In genomic region chr16:78635257-78635656, GRCm38 (mm10) we compare ENCODE assay signal across 8 mouse cellular contexts. TPM values are rescaled to one million over a fixed set of nuclear protein-coding genes. Genes with fewer than 3 reads are reported as not detected.
DNase-seq lines count a peak whose midpoint lies in the region; ATAC-seq lines count a peak whose summit lies in the region.
"Had no signal": no experiment of that assay in that cellular context is flagged by ENCODE, and none has a peak within 500 bp of the region (broad histone marks: within the 10 kb centered on the region; RNA-seq: fewer than 3 reads in every experiment).

No protein-coding gene starts in this region.

- no peaks in the 10 kb centered on the region for H3K9me3 ChIP-seq in intestine, embryonic 14.5 days (ENCODE audit: control insufficient read depth, low read length)
- no peaks in the 10 kb centered on the region for H3K9me3 ChIP-seq in midbrain, embryonic 15.5 days
- H3K9me3 ChIP-seq: limb, embryonic 15.5 days had no signal

- no peaks in the 10 kb centered on the region for H3K36me3 ChIP-seq in intestine, embryonic 14.5 days (ENCODE audit: control insufficient read depth, insufficient read depth, low read length)
- no peaks in the 10 kb centered on the region for H3K36me3 ChIP-seq in midbrain, embryonic 15.5 days (replicated peaks)
- H3K36me3 ChIP-seq: limb, embryonic 15.5 days had no signal

- 0 out of 2 replicates have a peak, but pooled peaks have one; percentile 58 for ATAC-seq in intestine, embryonic 14.5 days (replicated peaks; ENCODE audit: low FRiP score, low TSS enrichment, low read depth)
- ATAC-seq in midbrain, embryonic 15.5 days (replicated peaks), result peak; percentile 83

- no peak overlapping the region for H3K4me3 ChIP-seq in intestine, embryonic 14.5 days (ENCODE audit: low read depth, low read length)
- no peak overlapping the region for H3K4me3 ChIP-seq in midbrain, embryonic 15.5 days
- H3K4me3 ChIP-seq: limb, embryonic 15.5 days had no signal

- no peak overlapping the region for H3K9ac ChIP-seq in intestine, embryonic 14.5 days (ENCODE audit: low read length)
- H3K9ac ChIP-seq in midbrain, embryonic 15.5 days, result no peak overlapping the region
- H3K9ac ChIP-seq: limb, embryonic 15.5 days had no signal

- peak; percentile 69 for DNase-seq in R1 (ENCODE audit: low read depth, low spot score)
- DNase-seq in cerebellum, adult 8-10 months, result peak; percentile 32
- DNase-seq in forelimb bud, embryonic 11.5 days (ENCODE audit: low read depth, low spot score), result peak; percentile 70
- DNase-seq in intestine, embryonic 14.5 days (ENCODE audit: low spot score), result peak; percentile 78
- peak; percentile 61 to 79 for DNase-seq in left cerebral cortex, postnatal 14 days (ENCODE audit: low spot score in 2 of 2)
- DNase-seq in spleen, adult 12 weeks (ENCODE audit: low spot score), result peak; percentile 5

- no peaks in the 10 kb centered on the region for H3K27me3 ChIP-seq in intestine, embryonic 14.5 days (replicated peaks; ENCODE audit: control insufficient read depth, insufficient read depth, low read length)
- no peaks in the 10 kb centered on the region for H3K27me3 ChIP-seq in midbrain, embryonic 15.5 days (replicated peaks)
- H3K27me3 ChIP-seq: limb, embryonic 15.5 days had no signal

- H3K4me1 ChIP-seq in intestine, embryonic 14.5 days (replicated peaks; ENCODE audit: control insufficient read depth, insufficient read depth, low read length), result no peaks in the 10 kb centered on the region
- H3K4me1 ChIP-seq in midbrain, embryonic 15.5 days, result no peaks in the 10 kb centered on the region
- H3K4me1 ChIP-seq: limb, embryonic 15.5 days had no signal

- WGBS in intestine, embryonic 14.5 days, result 21% methylated on average over 8 of the region's 8 CpGs
- WGBS in midbrain, embryonic 15.5 days, result 24% methylated on average over 8 of the region's 8 CpGs

- intact Hi-C loops in left cerebral cortex, postnatal 14 days (cut with DNase I), result loop anchor here (2.0 to 10.0 kb wide), 3 partner anchors 182 to 438 kb away; no protein-coding TSS in a partner anchor

- no peak overlapping the region for H3K4me2 ChIP-seq in intestine, embryonic 14.5 days (ENCODE audit: low read length)
- H3K4me2 ChIP-seq in midbrain, embryonic 15.5 days, result no peak overlapping the region
- H3K4me2 ChIP-seq: limb, embryonic 15.5 days had no signal

- H3K27ac ChIP-seq in intestine, embryonic 14.5 days (ENCODE audit: low read depth), result no peak overlapping the region
- H3K27ac ChIP-seq in midbrain, embryonic 15.5 days, result no peak overlapping the region
- H3K27ac ChIP-seq: limb, embryonic 15.5 days had no signal

RNA-seq across cellular contexts. Expression of gene D16Ertd472e, which starts 58.7 kb away (rescaled TPM):
- 11.8 and 13.6 TPM in 2 replicates for polyA plus RNA-seq in intestine, embryonic 14.5 days (2014; fragmentation: Nextera tagmentation; extraction: Ambion mirVana)
- total RNA-seq in left cerebral cortex, postnatal 14 days (2021), result 1 to 10 TPM; 5.2 to 7.0 TPM
- polyA plus RNA-seq in midbrain, embryonic 15.5 days (2015; fragmentation: Nextera tagmentation; extraction: Ambion mirVana), result 7.5 and 8.1 TPM in 2 replicates

Comparison
In these comparisons a context has a peak if more than half of its experiments do, and no peak if none do; other contexts are left out.
1. DNase-seq: peak in every context shown above with its lines; median percentile 78 in intestine, embryonic 14.5 days; 70 in forelimb bud, embryonic 11.5 days; 70 in left cerebral cortex, postnatal 14 days; 69 in R1; 32 in cerebellum, adult 8-10 months; 5 in spleen, adult 12 weeks.